Mouse (Mus musculus) embryonic facial prominence, embryonic 11.5 days (tissue): ENCODE results near the gene Xpnpep3. TPM values are rescaled to one million over a fixed set of nuclear protein-coding genes. Genes with fewer than 3 reads are reported as not detected.

Source experiments
- ATAC-seq: fragments of 200-750 bp; cut with Nextera tagmentation; replicated peaks from 2 replicates; pipeline ENCODE4 v1.8.0; 2017; ENCODE audit warnings: low read depth; ENCODE audit not compliant: insufficient number of reproducible peaks, low FRiP score, low TSS enrichment
- DNase-seq: peaks from one replicate; pipeline ENCODE4 v3.0.0-alpha.2; 2015; ENCODE audit warnings: low spot score
- H3K27ac ChIP-seq: fragments of 300-500 bp; sonication (generic); replicated peaks from 2 replicates; pipeline ENCODE4 v1.5.1; 2014; ENCODE audit warnings: mild to moderate bottlenecking, low read depth, low read length, control low read depth
- H3K27me3 ChIP-seq: fragments of 300-500 bp; sonication (generic); 2 replicates; pipeline ENCODE4 v1.6.1; 2014; ENCODE audit warnings: mild to moderate bottlenecking, low read length, moderate library complexity, mixed read lengths; ENCODE audit not compliant: control insufficient read depth, insufficient read depth
- H3K36me3 ChIP-seq: fragments of 300-500 bp; sonication (generic); replicated peaks from 2 replicates; pipeline ENCODE4 v1.6.1; 2014; ENCODE audit warnings: low read depth, mild to moderate bottlenecking, low read length, moderate library complexity, mixed read lengths; ENCODE audit not compliant: control insufficient read depth, insufficient read depth
- H3K4me1 ChIP-seq: fragments of 300-500 bp; sonication (generic); 2 replicates; pipeline ENCODE4 v1.6.1; 2014; ENCODE audit warnings: low read length, mixed read lengths; ENCODE audit not compliant: control insufficient read depth, insufficient read depth
- H3K4me2 ChIP-seq: fragments of 300-500 bp; sonication (generic); 2 replicates; pipeline ENCODE4 v1.6.1; 2014; ENCODE audit warnings: low read depth, mild to moderate bottlenecking, control low read depth, low read length, moderate library complexity
- H3K4me3 ChIP-seq: fragments of 300-500 bp; sonication (generic); 2 replicates; pipeline ENCODE4 v1.5.1; 2014; ENCODE audit warnings: low read depth, low read length, control low read depth
- H3K9ac ChIP-seq: fragments of 300-500 bp; sonication (generic); replicated peaks from 2 replicates; pipeline ENCODE4 v1.6.1; 2014; ENCODE audit warnings: mild to moderate bottlenecking, control low read depth, low read length
- H3K9me3 ChIP-seq: fragments of 300-500 bp; sonication (generic); replicated peaks from 2 replicates; pipeline ENCODE4 v1.6.1; 2016; ENCODE audit warnings: mild to moderate bottlenecking, low read length, inconsistent platforms, mixed read lengths; ENCODE audit not compliant: control insufficient read depth
- WGBS: fragments of 180-500 bp; shearing (Covaris S2); extraction: QIAGEN DNeasy Blood & Tissue Kit; methylation state at CpG from one replicate; pipeline ENCODE4 v1.1.7; 2014; 5-methylcytosine and 5-hydroxymethylcytosine counted together
- polyA plus RNA-seq: library from polyadenylated mRNA; unstranded; fragments of >200 nt; fragmentation: Nextera tagmentation; extraction: Ambion mirVana; gene quantifications from 2 replicates; pipeline ENCODE4 v1.2.1, GENCODE M21; 2014

Gene Xpnpep3
- polyA plus RNA-seq, 1 experiment from 2014 or later: 5.7 TPM

DNA sequence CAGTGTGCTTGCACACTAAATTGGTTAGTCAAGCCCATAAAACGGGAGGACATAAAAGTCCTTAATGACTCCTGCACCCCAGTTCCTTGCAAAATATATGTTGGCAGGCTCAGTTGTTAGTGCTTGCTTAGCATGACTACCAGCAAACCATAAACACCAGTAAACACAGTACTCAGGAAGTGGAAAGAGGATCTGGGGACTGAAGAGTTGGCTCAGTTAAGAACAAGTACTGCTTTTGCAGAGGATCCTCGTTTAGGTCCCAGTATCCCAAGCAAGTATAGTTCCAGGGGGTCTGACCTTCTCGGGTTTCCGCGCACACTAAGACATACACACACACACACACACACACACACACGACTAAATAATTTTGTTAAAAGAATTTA, 38.9 kb upstream of the Xpnpep3 start:
- H3K9me3 ChIP-seq: no peaks in the 10 kb centered on the region
- no peak overlapping the region for H3K27ac ChIP-seq
- peak overlapping the region; percentile 51 for H3K4me2 ChIP-seq
- WGBS: 33% methylated on average over 6 of the region's 6 CpGs
- ATAC-seq: peak; percentile 70
- H3K27me3 ChIP-seq: no peaks in the 10 kb centered on the region
- H3K4me3 ChIP-seq: peak overlapping the region; percentile 44
- DNase-seq: no peak
- H3K4me1 ChIP-seq: no peaks in the 10 kb centered on the region
- H3K36me3 ChIP-seq: no peaks in the 10 kb centered on the region
- no peak overlapping the region for H3K9ac ChIP-seq

DNA sequence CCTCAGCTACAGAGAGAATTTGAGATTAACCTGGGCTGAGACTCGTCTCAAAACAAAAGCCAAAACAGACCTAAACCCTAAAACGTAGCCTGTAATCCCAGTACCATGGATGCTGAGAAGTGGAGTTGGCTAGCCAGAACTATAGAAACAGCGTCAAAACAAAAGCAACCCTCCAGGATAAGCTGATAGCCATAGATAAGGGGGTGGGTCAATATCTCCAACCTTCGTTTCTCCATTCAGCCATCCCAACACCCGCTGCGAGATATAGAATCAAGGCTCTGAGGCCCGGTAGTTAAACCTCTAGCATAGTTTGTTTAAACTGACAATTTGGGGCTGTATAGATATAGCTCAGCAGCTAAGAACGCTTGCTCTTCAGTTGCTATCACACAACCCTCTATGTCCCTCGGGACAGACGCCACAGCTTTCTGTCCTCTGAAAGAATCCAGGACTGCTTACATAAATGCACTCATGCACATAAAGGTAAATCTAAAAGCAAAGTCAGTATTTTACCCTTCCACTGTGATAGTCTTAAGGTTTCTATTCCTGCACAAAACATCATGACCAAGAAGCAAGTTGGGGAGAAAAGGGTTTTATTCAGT, 38.4 kb upstream of the Xpnpep3 start:
- Histone ChIP-seq H3K4me3 (no peak overlapping the region), H3K4me2 (no peak overlapping the region), H3K9ac (no peak overlapping the region), H3K27ac (no peak overlapping the region), H3K9me3 (no peaks in the 10 kb centered on the region), H3K4me1 (no peaks in the 10 kb centered on the region), H3K36me3 (no peaks in the 10 kb centered on the region), H3K27me3 (no peaks in the 10 kb centered on the region)
- ATAC-seq (no peak), DNase-seq (no peak)
- 51% methylated on average over 10 of the region's 10 CpGs for WGBS

GRCm38 (mm10) chr15:81362501-81362900, 37.4 kb upstream of the Xpnpep3 start:
- H3K27ac ChIP-seq: no peak overlapping the region
- no peaks in the 10 kb centered on the region for H3K4me1 ChIP-seq
- ATAC-seq (no peak), DNase-seq (no peak)
- WGBS: 88% methylated on average over 1 of the region's 1 CpGs
- H3K9me3 ChIP-seq: no peaks in the 10 kb centered on the region
- H3K9ac ChIP-seq: no peak overlapping the region
- no peak overlapping the region for H3K4me3 ChIP-seq
- no peaks in the 10 kb centered on the region for H3K36me3 ChIP-seq
- H3K27me3 ChIP-seq: no peaks in the 10 kb centered on the region
- no peak overlapping the region for H3K4me2 ChIP-seq

GRCm38 (mm10) chr15:81364271-81364670, 35.7 kb upstream of the Xpnpep3 start:
- no peak for DNase-seq
- peaks cover 4% of the 10 kb centered on the region; the same call in 1 of the 2 replicates for H3K36me3 ChIP-seq
- H3K4me3 ChIP-seq: no peak overlapping the region
- H3K4me2 ChIP-seq: no peak overlapping the region
- 91% methylated on average over 1 of the region's 1 CpGs for WGBS
- ATAC-seq: no peak
- no peaks in the 10 kb centered on the region for H3K27me3 ChIP-seq
- H3K9me3 ChIP-seq: no peaks in the 10 kb centered on the region
- H3K9ac ChIP-seq: no peak overlapping the region
- H3K4me1 ChIP-seq: no peaks in the 10 kb centered on the region
- no peak overlapping the region for H3K27ac ChIP-seq

GRCm38 (mm10) chr15:81365246-81365645, 34.7 kb upstream of the Xpnpep3 start:
- Histone ChIP-seq H3K4me2 (no peak overlapping the region), H3K27ac (no peak overlapping the region), H3K27me3 (no peaks in the 10 kb centered on the region), H3K9me3 (no peaks in the 10 kb centered on the region), H3K9ac (no peak overlapping the region), H3K36me3 (peaks cover 4% of the 10 kb centered on the region), H3K4me1 (no peaks in the 10 kb centered on the region), H3K4me3 (no peak overlapping the region)
- no peak for ATAC-seq
- WGBS: 90% methylated on average over 8 of the region's 8 CpGs
- DNase-seq: no peak

- Histone ChIP-seq H3K9ac (no peak overlapping the region), H3K9me3 (no peaks in the 10 kb centered on the region), H3K27me3 (no peaks in the 10 kb centered on the region), H3K4me1 (no peaks in the 10 kb centered on the region), H3K4me3 (no peak overlapping the region), H3K27ac (no peak overlapping the region), H3K4me2 (no peak overlapping the region), H3K36me3 (peaks cover 8% of the 10 kb centered on the region)
- DNase-seq: no peak
- 84% methylated on average over 4 of the region's 4 CpGs for WGBS
- ATAC-seq: no peak
Observed at GRCm38 (mm10) chr15:81366241-81366640, 33.7 kb upstream of the Xpnpep3 start.

DNA sequence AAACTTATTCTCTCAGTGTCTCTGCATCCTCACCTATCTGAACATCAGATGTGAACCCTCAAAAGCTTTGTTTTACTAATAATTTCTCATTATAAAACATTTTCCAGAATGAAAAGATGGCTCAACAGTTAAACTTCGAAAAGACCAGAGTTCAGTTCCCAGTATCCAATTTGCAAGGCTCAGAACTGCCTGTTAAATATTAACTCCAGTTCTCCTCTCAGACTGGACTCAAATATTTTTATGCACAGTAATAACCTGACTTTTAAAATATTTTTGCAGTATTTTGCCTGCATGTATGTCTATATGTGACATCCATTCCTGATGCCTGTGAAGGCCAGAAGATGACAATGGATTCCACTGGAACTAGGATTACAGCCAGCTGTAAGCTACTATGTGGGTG, 31.3 kb upstream of the Xpnpep3 start:
- no peaks in the 10 kb centered on the region for H3K9me3 ChIP-seq
- no peaks in the 10 kb centered on the region for H3K27me3 ChIP-seq
- no peak overlapping the region for H3K9ac ChIP-seq
- no peaks in the 10 kb centered on the region for H3K4me1 ChIP-seq
- no peak overlapping the region for H3K4me3 ChIP-seq
- peaks cover 8% of the 10 kb centered on the region for H3K36me3 ChIP-seq
- ATAC-seq (no peak), DNase-seq (no peak)
- H3K27ac ChIP-seq: no peak overlapping the region
- WGBS: 90% methylated on average over 1 of the region's 1 CpGs
- no peak overlapping the region for H3K4me2 ChIP-seq

DNA sequence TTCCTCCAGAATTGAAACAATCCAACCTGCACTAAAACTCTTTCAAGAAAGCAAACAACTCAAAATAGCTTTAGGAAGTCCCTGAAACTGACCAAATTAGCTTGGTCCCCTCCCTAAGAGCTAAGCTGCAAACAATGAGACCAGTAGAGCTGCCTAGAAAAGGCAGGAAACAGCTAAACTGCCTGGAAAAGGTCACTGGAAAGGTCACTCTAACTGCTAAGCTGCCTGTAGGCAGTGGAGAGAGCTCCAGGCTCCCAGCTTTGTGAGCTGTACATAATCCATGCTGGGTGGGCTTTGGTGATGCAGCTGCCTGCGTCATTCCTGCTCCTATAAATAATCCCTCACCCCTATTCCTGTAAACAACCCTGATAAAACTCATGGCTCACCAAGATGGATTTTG, 29.6 kb upstream of the Xpnpep3 start:
- no peaks in the 10 kb centered on the region for H3K9me3 ChIP-seq
- no peak overlapping the region for H3K4me3 ChIP-seq
- ATAC-seq: no peak
- no peaks in the 10 kb centered on the region for H3K4me1 ChIP-seq
- no peaks in the 10 kb centered on the region for H3K27me3 ChIP-seq
- DNase-seq: no peak
- no peak overlapping the region for H3K27ac ChIP-seq
- WGBS: 66% methylated on average over 1 of the region's 1 CpGs
- H3K4me2 ChIP-seq: no peak overlapping the region
- no peak overlapping the region for H3K9ac ChIP-seq
- peaks cover 11% of the 10 kb centered on the region for H3K36me3 ChIP-seq
